Comparison of ENCODE assay signal across 8 mouse cellular contexts in genomic region chr5:110809667-110810325, GRCm38 (mm10). TPM values are rescaled to one million over a fixed set of nuclear protein-coding genes. Genes with fewer than 3 reads are reported as not detected.
A peak's percentile ranks its signal among the peaks of the same experiment; 100 is the strongest.
DNase-seq lines count a peak whose midpoint lies in the region; ATAC-seq lines count a peak whose summit lies in the region.

TSS of gene Ulk1 (minus strand) at chr5:110810097.

- H3K36me3 ChIP-seq in hindbrain, embryonic 16.5 days (ENCODE audit: control insufficient read depth, insufficient read depth, low read length) = no peaks in the 10 kb centered on the region
- peaks cover 14% of the 10 kb centered on the region; the same call in 1 of the 2 replicates for H3K36me3 ChIP-seq in macrophage (ENCODE audit: inconsistent target)

- peak within 1 kb of the TSS; percentile 98 for H3K9ac ChIP-seq in hindbrain, embryonic 16.5 days (ENCODE audit: low read depth, low read length)

- ATAC-seq in hindbrain, embryonic 16.5 days = peak; percentile 96

- H3K4me3 ChIP-seq in hindbrain, embryonic 16.5 days (ENCODE audit: low read length) = peak within 1 kb of the TSS; percentile 98
- peak within 1 kb of the TSS; percentile 58 for H3K4me3 ChIP-seq in macrophage (ENCODE audit: inconsistent target)

- H3K79me2 ChIP-seq in macrophage (ENCODE audit: inconsistent target) = peaks cover 33% of the 10 kb centered on the region; the same call in 1 of the 2 replicates

- peak; percentile 100 for DNase-seq in T-cell, adult 2 months (ENCODE audit: low spot score)
- peak; percentile 99 to 100 for DNase-seq in cerebellum, postnatal 36 days
- DNase-seq in gastrocnemius, adult 18-20 months (ENCODE audit: low spot score) = peak; percentile 100
- DNase-seq in left cerebral cortex, adult 18-20 months (ENCODE audit: low spot score in 2 of 2) = peak; percentile 99
- DNase-seq in right cerebral cortex, adult 18-20 months = peak; percentile 100
- peak; percentile 99 for DNase-seq in urinary bladder, postnatal 10 days (ENCODE audit: low spot score)

- H3K9me3 ChIP-seq in hindbrain, embryonic 16.5 days (ENCODE audit: control insufficient read depth, low read length) = no peaks in the 10 kb centered on the region

- H3K27ac ChIP-seq in hindbrain, embryonic 16.5 days (ENCODE audit: low read depth, low read length) = peak within 1 kb of the TSS; percentile 85
- no peak within 1 kb of the TSS for H3K27ac ChIP-seq in macrophage

- peaks cover 26% of the 10 kb centered on the region for H3K4me1 ChIP-seq in hindbrain, embryonic 16.5 days (ENCODE audit: control insufficient read depth, insufficient read depth, low read depth, low read length)

- WGBS in hindbrain, embryonic 16.5 days = under 1% methylated on average over 74 of the region's 80 CpGs
- WGBS in macrophage (ENCODE audit: missing documents) = under 1% methylated on average over 79 of the region's 80 CpGs

- H3K4me2 ChIP-seq in hindbrain, embryonic 16.5 days (ENCODE audit: low read length) = peak within 1 kb of the TSS; percentile 70

- H3K27me3 ChIP-seq in hindbrain, embryonic 16.5 days (replicated peaks; ENCODE audit: control insufficient read depth, insufficient read depth, low read length) = no peaks in the 10 kb centered on the region

RNA-seq across cellular contexts. Expression of gene Ulk1, which starts in this region (rescaled TPM):
- total RNA-seq in gastrocnemius, adult 18-20 months (2021) = 10 to 100 TPM; 57.4 to 66.1 TPM
- polyA plus RNA-seq in hindbrain, embryonic 16.5 days (2015; fragmentation: Nextera tagmentation; extraction: Ambion mirVana) = 20.7 and 23.8 TPM in 2 replicates
- 10 to 100 TPM; 68.3 to 69.6 TPM for total RNA-seq in left cerebral cortex, adult 18-20 months (2021)
- total RNA-seq in macrophage (2018; cell fraction: chromatin; rRNA removed) = 100 to 1,000 TPM in 8 of 26 experiments, 10 to 100 TPM in 18; 34.8 to 152 (median 77.9) TPM
- total RNA-seq in macrophage (2018; cell fraction: cytosol; rRNA removed) = 10 to 100 TPM; 11.7 to 33.5 (median 17.2) TPM
- 10 to 100 TPM; 13.5 to 95.7 (median 32.3) TPM for total RNA-seq in macrophage (2018; cell fraction: nucleus; rRNA removed)
- polyA plus RNA-seq in macrophage (2018) = 9.6 to 23.9 TPM (median 15.4 TPM) in 3 replicates
